Mouse (Mus musculus) embryonic facial prominence, embryonic 13.5 days (tissue): ENCODE results near the gene Hist1h2ao. TPM values are rescaled to one million over a fixed set of nuclear protein-coding genes. Genes with fewer than 3 reads are reported as not detected.
"Not testable (repeated sequence)": the region's sequence is repeated elsewhere in the genome, so short reads cannot be mapped to it uniquely, and the experiment has no call there.

Source experiments
- ATAC-seq: fragments of 200-750 bp; cut with Nextera tagmentation; 2 replicates; pipeline ENCODE4 v1.8.0; 2017; ENCODE audit warnings: low read depth; ENCODE audit not compliant: insufficient number of reproducible peaks, insufficient read depth, low FRiP score, low TSS enrichment
- H3K27ac ChIP-seq: fragments of 300-500 bp; sonication (generic); 2 replicates; pipeline ENCODE4 v1.5.1; 2015; ENCODE audit warnings: moderate library complexity, mild to moderate bottlenecking, inconsistent platforms
- H3K27me3 ChIP-seq: fragments of 300-500 bp; sonication (generic); 2 replicates; pipeline ENCODE4 v1.6.1; 2015; ENCODE audit warnings: mild to moderate bottlenecking, inconsistent platforms
- H3K36me3 ChIP-seq: fragments of 300-500 bp; sonication (generic); 2 replicates; pipeline ENCODE4 v1.6.1; 2015; ENCODE audit warnings: mild to moderate bottlenecking, inconsistent platforms
- H3K4me1 ChIP-seq: fragments of 300-500 bp; sonication (generic); 2 replicates; pipeline ENCODE4 v1.6.1; 2015; ENCODE audit warnings: inconsistent platforms
- H3K4me2 ChIP-seq: fragments of 300-500 bp; sonication (generic); 2 replicates; pipeline ENCODE4 v1.6.1; 2015; ENCODE audit warnings: moderate library complexity, mild to moderate bottlenecking, inconsistent platforms
- H3K4me3 ChIP-seq: fragments of 300-500 bp; sonication (generic); 2 replicates; pipeline ENCODE4 v1.5.1; 2015; ENCODE audit warnings: mild to moderate bottlenecking, inconsistent platforms
- H3K9ac ChIP-seq: fragments of 300-500 bp; sonication (generic); 2 replicates; pipeline ENCODE4 v1.6.1; 2015; ENCODE audit warnings: mild to moderate bottlenecking, inconsistent platforms
- H3K9me3 ChIP-seq: fragments of 300-500 bp; sonication (generic); 2 replicates; pipeline ENCODE4 v1.6.1; 2016; ENCODE audit warnings: inconsistent platforms
- WGBS: fragments of 180-500 bp; shearing (Covaris S2); methylation state at CpG from one replicate; pipeline ENCODE4 v1.1.7; 2015; ENCODE audit warnings: mixed read lengths; 5-methylcytosine and 5-hydroxymethylcytosine counted together
- polyA plus RNA-seq: library from polyadenylated mRNA; unstranded; fragments of >200 nt; fragmentation: Nextera tagmentation; extraction: Ambion mirVana; gene quantifications from 2 replicates; pipeline ENCODE4 v1.2.1, GENCODE M21; 2015

Gene Hist1h2ao
- polyA plus RNA-seq, 1 experiment from 2014 or later: not detected

GRCm38 (mm10) chr13:21786189-21786898, 23.9 kb upstream of the Hist1h2ao start:
- H3K4me2 ChIP-seq: peak overlapping the region; percentile 62
- H3K9ac ChIP-seq: peak overlapping the region; percentile 73
- H3K4me1 ChIP-seq: peaks cover 38% of the 10 kb centered on the region
- WGBS: 5% methylated on average over 8 of the region's 8 CpGs
- no peaks in the 10 kb centered on the region for H3K27me3 ChIP-seq
- H3K9me3 ChIP-seq: no peaks in the 10 kb centered on the region
- H3K4me3 ChIP-seq: peak overlapping the region; percentile 42
- peak overlapping the region; percentile 95 for H3K27ac ChIP-seq
- no peaks in the 10 kb centered on the region for H3K36me3 ChIP-seq
- no peak for ATAC-seq

- not testable (repeated sequence) for H3K27me3 ChIP-seq, H3K9me3 ChIP-seq, H3K36me3 ChIP-seq
- peak within 1 kb of the TSS; percentile 73 for H3K9ac ChIP-seq
- peak within 1 kb of the TSS; percentile 95 for H3K27ac ChIP-seq
- peaks cover 38% of the 10 kb centered on the region for H3K4me1 ChIP-seq
- peak within 1 kb of the TSS; percentile 62 for H3K4me2 ChIP-seq
- WGBS: under 1% methylated on average over 43 of the region's 63 CpGs
- peak; percentile 93 for ATAC-seq
- peak within 1 kb of the TSS; percentile 42 for H3K4me3 ChIP-seq
These were observed 23.2 kb upstream of the Hist1h2ao start, which contains the start of the genes Hist1h2an and Hist1h2bp for GRCm38 (mm10) chr13:21786899-21787629. Gene Hist1h2an (minus strand): TSS chr13:21787218. Gene Hist1h2bp (plus strand): TSS chr13:21787461.

GRCm38 (mm10) chr13:21787760-21788593, 22.3 kb upstream of the Hist1h2ao start:
- Histone ChIP-seq H3K36me3 (no peaks in the 10 kb centered on the region), H3K27ac (peak overlapping the region; percentile 95), H3K27me3 (no peaks in the 10 kb centered on the region), H3K4me2 (peak overlapping the region; percentile 62), H3K4me3 (peak overlapping the region; percentile 42), H3K9me3 (no peaks in the 10 kb centered on the region), H3K9ac (peak overlapping the region; percentile 65), H3K4me1 (peaks cover 31% of the 10 kb centered on the region)
- 14% methylated on average over 14 of the region's 21 CpGs for WGBS
- ATAC-seq: no peak

GRCm38 (mm10) chr13:21789925-21790324, 20.3 kb upstream of the Hist1h2ao start:
- no peak overlapping the region for H3K4me2 ChIP-seq
- no peak for ATAC-seq
- 60% methylated on average over 6 of the region's 6 CpGs for WGBS

GRCm38 (mm10) chr13:21790601-21791283, 19.5 kb upstream of the Hist1h2ao start:
- Histone ChIP-seq H3K9ac (peak overlapping the region; percentile 60), H3K27ac (peak overlapping the region; percentile 51), H3K4me1 (peaks cover 20% of the 10 kb centered on the region), H3K4me3 (peak overlapping the region; percentile 12; the same call in 1 of the 2 replicates), H3K4me2 (peak overlapping the region; percentile 51), H3K9me3 (no peaks in the 10 kb centered on the region), H3K27me3 (no peaks in the 10 kb centered on the region), H3K36me3 (no peaks in the 10 kb centered on the region)
- WGBS: 13% methylated on average over 18 of the region's 18 CpGs
- no peak for ATAC-seq

More at GRCm38 (mm10) chr13:21789925-21790324, 20.3 kb upstream of the Hist1h2ao start:
- Histone ChIP-seq H3K9ac (no peak overlapping the region), H3K4me1 (peaks cover 22% of the 10 kb centered on the region), H3K4me3 (no peak overlapping the region), H3K27ac (no peak overlapping the region), H3K9me3 (no peaks in the 10 kb centered on the region), H3K36me3 (no peaks in the 10 kb centered on the region), H3K27me3 (no peaks in the 10 kb centered on the region)

GRCm38 (mm10) chr13:21795584-21795983, 14.7 kb upstream of the Hist1h2ao start:
- WGBS: 91% methylated on average over 7 of the region's 7 CpGs
- no peak for ATAC-seq
- Histone ChIP-seq H3K27me3 (no peaks in the 10 kb centered on the region), H3K4me2 (no peak overlapping the region), H3K27ac (no peak overlapping the region), H3K9me3 (no peaks in the 10 kb centered on the region), H3K4me3 (no peak overlapping the region), H3K9ac (no peak overlapping the region), H3K4me1 (peaks cover 5% of the 10 kb centered on the region; the same call in 1 of the 2 replicates), H3K36me3 (no peaks in the 10 kb centered on the region)

- not testable (repeated sequence) for H3K36me3 ChIP-seq, H3K27ac ChIP-seq, H3K9me3 ChIP-seq, H3K9ac ChIP-seq, H3K4me1 ChIP-seq, H3K4me2 ChIP-seq, H3K4me3 ChIP-seq, H3K27me3 ChIP-seq, ATAC-seq
These were observed 13.1 kb upstream of the Hist1h2ao start for GRCm38 (mm10) chr13:21797163-21797562.

- no CpG with 5 or more reads among the region's 4 CpGs for WGBS
- H3K4me2 ChIP-seq, H3K36me3 ChIP-seq, H3K4me1 ChIP-seq, H3K9ac ChIP-seq, H3K9me3 ChIP-seq, H3K27me3 ChIP-seq, H3K27ac ChIP-seq, H3K4me3 ChIP-seq: not testable (repeated sequence)
- peak; percentile 56; the same call in 1 of the 2 replicates for ATAC-seq
These were observed 7.2 kb upstream of the Hist1h2ao start for GRCm38 (mm10) chr13:21803058-21803457.

GRCm38 (mm10) chr13:21811074-21811473, 809 bp downstream of the Hist1h2ao start:
- not testable (repeated sequence) for H3K36me3 ChIP-seq, H3K9ac ChIP-seq, H3K27me3 ChIP-seq, ATAC-seq, H3K4me1 ChIP-seq, H3K27ac ChIP-seq, H3K4me3 ChIP-seq, H3K4me2 ChIP-seq, H3K9me3 ChIP-seq
- WGBS: no CpG with 5 or more reads among the region's 8 CpGs

- H3K36me3 ChIP-seq, H3K4me1 ChIP-seq, H3K9me3 ChIP-seq, H3K9ac ChIP-seq, H3K27me3 ChIP-seq: not testable (repeated sequence)
- H3K27ac ChIP-seq: peak within 1 kb of the TSS; percentile 51; the same call in 1 of the 2 replicates
- peak within 1 kb of the TSS; percentile 48 for H3K4me2 ChIP-seq
- H3K4me3 ChIP-seq: peak within 1 kb of the TSS; percentile 26
- peak; percentile 64; the same call in 1 of the 2 replicates for ATAC-seq
- WGBS: no CpG with 5 or more reads among the region's 24 CpGs
These were observed 1.3 kb downstream of the Hist1h2ao start, which contains the start of gene Hist1h4m for GRCm38 (mm10) chr13:21811539-21811938. Gene Hist1h4m (plus strand): TSS chr13:21811746.

GRCm38 (mm10) chr13:21812092-21812491, 1.8 kb downstream of the Hist1h2ao start:
- H3K4me2 ChIP-seq: peak overlapping the region; percentile 48
- not testable (repeated sequence) for H3K9me3 ChIP-seq, H3K27me3 ChIP-seq, H3K36me3 ChIP-seq, H3K4me1 ChIP-seq, H3K9ac ChIP-seq
- peak overlapping the region; percentile 26 for H3K4me3 ChIP-seq
- under 1% methylated on average over 14 of the region's 14 CpGs for WGBS
- peak overlapping the region; percentile 51; the same call in 1 of the 2 replicates for H3K27ac ChIP-seq
- ATAC-seq: peak; percentile 66
